Mouse (Mus musculus): Measurements from ENCODE around the gene Txnrd1. TPM values are rescaled to one million over a fixed set of nuclear protein-coding genes. Genes with fewer than 3 reads are reported as not detected.

The Txnrd1 gene
- 157 and 169 TPM in 2 replicates for polyA plus RNA-seq (2014; fragmentation: Nextera tagmentation; extraction: Ambion mirVana)

GRCm38 (mm10) chr10:82833926-82834325 is at the start of gene Txnrd1:
Gene Txnrd1, plus strand, starts transcription at chr10:82833951.
- H3K9me3 ChIP-seq (replicated peaks; ENCODE audit: control insufficient read depth, low read length) = no peaks in the 10 kb centered on the region
- H3K4me2 ChIP-seq (ENCODE audit: low read length) = no peak within 1 kb of the TSS
- H3K27me3 ChIP-seq (replicated peaks; ENCODE audit: control insufficient read depth, insufficient read depth, low read length) = no peaks in the 10 kb centered on the region
- no peak within 1 kb of the TSS for H3K27ac ChIP-seq (ENCODE audit: low read depth, low read length)
- H3K9ac ChIP-seq (ENCODE audit: low read length) = no peak within 1 kb of the TSS
- no peak for ATAC-seq
- H3K4me1 ChIP-seq (ENCODE audit: control insufficient read depth, insufficient read depth, low read length) = no peaks in the 10 kb centered on the region
- H3K36me3 ChIP-seq (ENCODE audit: control insufficient read depth, insufficient read depth, low read length) = no peaks in the 10 kb centered on the region
- WGBS = 52% methylated on average over 9 of the region's 9 CpGs
- no peak for DNase-seq (ENCODE audit: low spot score)
- no peak within 1 kb of the TSS for H3K4me3 ChIP-seq (ENCODE audit: low read depth, low read length)

GRCm38 (mm10) chr10:82789181-82789580 is 44.6 kb upstream of the Txnrd1 start:
- DNase-seq (ENCODE audit: low spot score) (no peak), ATAC-seq (no peak)
- Histone ChIP-seq H3K36me3 (ENCODE audit: control insufficient read depth, insufficient read depth, low read length) (no peaks in the 10 kb centered on the region), H3K9me3 (replicated peaks; ENCODE audit: control insufficient read depth, low read length) (no peaks in the 10 kb centered on the region), H3K4me1 (ENCODE audit: control insufficient read depth, insufficient read depth, low read length) (no peaks in the 10 kb centered on the region), H3K4me2 (ENCODE audit: low read length) (no peak overlapping the region), H3K4me3 (ENCODE audit: low read depth, low read length) (no peak overlapping the region), H3K27ac (ENCODE audit: low read depth, low read length) (no peak overlapping the region), H3K27me3 (replicated peaks; ENCODE audit: control insufficient read depth, insufficient read depth, low read length) (no peaks in the 10 kb centered on the region), H3K9ac (ENCODE audit: low read length) (no peak overlapping the region)

- Histone ChIP-seq H3K4me1 (ENCODE audit: control insufficient read depth, insufficient read depth, low read length) (no peaks in the 10 kb centered on the region), H3K9ac (ENCODE audit: low read length) (no peak overlapping the region), H3K27ac (ENCODE audit: low read depth, low read length) (no peak overlapping the region), H3K4me3 (ENCODE audit: low read depth, low read length) (no peak overlapping the region), H3K36me3 (ENCODE audit: control insufficient read depth, insufficient read depth, low read length) (no peaks in the 10 kb centered on the region), H3K4me2 (ENCODE audit: low read length) (no peak overlapping the region), H3K9me3 (replicated peaks; ENCODE audit: control insufficient read depth, low read length) (no peaks in the 10 kb centered on the region), H3K27me3 (replicated peaks; ENCODE audit: control insufficient read depth, insufficient read depth, low read length) (no peaks in the 10 kb centered on the region)
- no peak for DNase-seq (ENCODE audit: low spot score)
- 90% methylated on average over 5 of the region's 5 CpGs for WGBS
- ATAC-seq = no peak
Measured at GRCm38 (mm10) chr10:82790504-82790903, 43.2 kb upstream of the Txnrd1 start.

- H3K4me1 ChIP-seq (ENCODE audit: control insufficient read depth, insufficient read depth, low read length) = no peaks in the 10 kb centered on the region
Measured at GRCm38 (mm10) chr10:82791713-82792112, 42.0 kb upstream of the Txnrd1 start.

GRCm38 (mm10) chr10:82792311-82792710 is 41.4 kb upstream of the Txnrd1 start:
- H3K4me1 ChIP-seq (ENCODE audit: control insufficient read depth, insufficient read depth, low read length) = no peaks in the 10 kb centered on the region
- 71% methylated on average over 2 of the region's 2 CpGs for WGBS
- no peak for ATAC-seq
- no peak for DNase-seq (ENCODE audit: low spot score)
- H3K36me3 ChIP-seq (ENCODE audit: control insufficient read depth, insufficient read depth, low read length) = no peaks in the 10 kb centered on the region
- no peak overlapping the region for H3K9ac ChIP-seq (ENCODE audit: low read length)
- no peaks in the 10 kb centered on the region for H3K9me3 ChIP-seq (replicated peaks; ENCODE audit: control insufficient read depth, low read length)
- no peak overlapping the region for H3K27ac ChIP-seq (ENCODE audit: low read depth, low read length)
- H3K4me3 ChIP-seq (ENCODE audit: low read depth, low read length) = no peak overlapping the region
- no peak overlapping the region for H3K4me2 ChIP-seq (ENCODE audit: low read length)
- no peaks in the 10 kb centered on the region for H3K27me3 ChIP-seq (replicated peaks; ENCODE audit: control insufficient read depth, insufficient read depth, low read length)

More at GRCm38 (mm10) chr10:82791713-82792112, 42.0 kb upstream of the Txnrd1 start:
- Histone ChIP-seq H3K27me3 (replicated peaks; ENCODE audit: control insufficient read depth, insufficient read depth, low read length) (no peaks in the 10 kb centered on the region), H3K9me3 (replicated peaks; ENCODE audit: control insufficient read depth, low read length) (no peaks in the 10 kb centered on the region), H3K4me2 (ENCODE audit: low read length) (no peak overlapping the region), H3K36me3 (ENCODE audit: control insufficient read depth, insufficient read depth, low read length) (no peaks in the 10 kb centered on the region), H3K27ac (ENCODE audit: low read depth, low read length) (no peak overlapping the region), H3K9ac (ENCODE audit: low read length) (no peak overlapping the region), H3K4me3 (ENCODE audit: low read depth, low read length) (no peak overlapping the region)
- DNase-seq (ENCODE audit: low spot score) (no peak), ATAC-seq (no peak)
- WGBS = 94% methylated on average over 3 of the region's 3 CpGs

- Histone ChIP-seq H3K27me3 (replicated peaks; ENCODE audit: control insufficient read depth, insufficient read depth, low read length) (no peaks in the 10 kb centered on the region), H3K27ac (ENCODE audit: low read depth, low read length) (peak overlapping the region; percentile 57; the same call in 1 of the 2 replicates), H3K9me3 (replicated peaks; ENCODE audit: control insufficient read depth, low read length) (no peaks in the 10 kb centered on the region), H3K36me3 (ENCODE audit: control insufficient read depth, insufficient read depth, low read length) (no peaks in the 10 kb centered on the region), H3K4me3 (ENCODE audit: low read depth, low read length) (no peak overlapping the region), H3K4me2 (ENCODE audit: low read length) (peak overlapping the region; percentile 33), H3K9ac (ENCODE audit: low read length) (peak overlapping the region; percentile 22), H3K4me1 (ENCODE audit: control insufficient read depth, insufficient read depth, low read length) (no peaks in the 10 kb centered on the region)
- WGBS = 37% methylated on average over 15 of the region's 15 CpGs
- peak; percentile 90 for ATAC-seq
- DNase-seq (ENCODE audit: low spot score) = peak; percentile 81
Measured at GRCm38 (mm10) chr10:82795071-82795731, 38.5 kb upstream of the Txnrd1 start.

GRCm38 (mm10) chr10:82795767-82796166 is 38.0 kb upstream of the Txnrd1 start:
- DNase-seq (ENCODE audit: low spot score) = peak; percentile 3
- ATAC-seq = peak; percentile 44; the same call in 1 of the 2 replicates
- no peak overlapping the region for H3K4me3 ChIP-seq (ENCODE audit: low read depth, low read length)
- no peaks in the 10 kb centered on the region for H3K4me1 ChIP-seq (ENCODE audit: control insufficient read depth, insufficient read depth, low read length)
- H3K9ac ChIP-seq (ENCODE audit: low read length) = no peak overlapping the region
- H3K27ac ChIP-seq (ENCODE audit: low read depth, low read length) = no peak overlapping the region
- H3K4me2 ChIP-seq (ENCODE audit: low read length) = peak overlapping the region; percentile 33
- 48% methylated on average over 8 of the region's 8 CpGs for WGBS
- H3K9me3 ChIP-seq (replicated peaks; ENCODE audit: control insufficient read depth, low read length) = no peaks in the 10 kb centered on the region
- no peaks in the 10 kb centered on the region for H3K27me3 ChIP-seq (replicated peaks; ENCODE audit: control insufficient read depth, insufficient read depth, low read length)
- no peaks in the 10 kb centered on the region for H3K36me3 ChIP-seq (ENCODE audit: control insufficient read depth, insufficient read depth, low read length)

- Histone ChIP-seq H3K36me3 (ENCODE audit: control insufficient read depth, insufficient read depth, low read length) (no peaks in the 10 kb centered on the region), H3K27me3 (replicated peaks; ENCODE audit: control insufficient read depth, insufficient read depth, low read length) (no peaks in the 10 kb centered on the region), H3K9me3 (replicated peaks; ENCODE audit: control insufficient read depth, low read length) (no peaks in the 10 kb centered on the region), H3K4me1 (ENCODE audit: control insufficient read depth, insufficient read depth, low read length) (no peaks in the 10 kb centered on the region), H3K9ac (ENCODE audit: low read length) (peak overlapping the region; percentile 25; the same call in 1 of the 2 replicates), H3K4me3 (ENCODE audit: low read depth, low read length) (no peak overlapping the region), H3K27ac (ENCODE audit: low read depth, low read length) (0 out of 2 replicates have a peak overlapping the region, but pooled peaks have one; percentile 52), H3K4me2 (ENCODE audit: low read length) (no peak overlapping the region)
- 36% methylated on average over 12 of the region's 12 CpGs for WGBS
- ATAC-seq (no peak), DNase-seq (ENCODE audit: low spot score) (peak; percentile 36)
Measured at GRCm38 (mm10) chr10:82796471-82797118, 37.2 kb upstream of the Txnrd1 start.

GRCm38 (mm10) chr10:82797119-82797491 is 36.6 kb upstream of the Txnrd1 start:
- no peaks in the 10 kb centered on the region for H3K9me3 ChIP-seq (replicated peaks; ENCODE audit: control insufficient read depth, low read length)
- H3K9ac ChIP-seq (ENCODE audit: low read length) = no peak overlapping the region
- 0 out of 2 replicates have a peak overlapping the region, but pooled peaks have one; percentile 52 for H3K27ac ChIP-seq (ENCODE audit: low read depth, low read length)
- H3K4me1 ChIP-seq (ENCODE audit: control insufficient read depth, insufficient read depth, low read length) = no peaks in the 10 kb centered on the region
- DNase-seq (ENCODE audit: low spot score) = no peak
- H3K27me3 ChIP-seq (replicated peaks; ENCODE audit: control insufficient read depth, insufficient read depth, low read length) = no peaks in the 10 kb centered on the region
- H3K4me2 ChIP-seq (ENCODE audit: low read length) = no peak overlapping the region
- ATAC-seq = no peak
- H3K36me3 ChIP-seq (ENCODE audit: control insufficient read depth, insufficient read depth, low read length) = no peaks in the 10 kb centered on the region
- WGBS = 90% methylated on average over 4 of the region's 4 CpGs
- no peak overlapping the region for H3K4me3 ChIP-seq (ENCODE audit: low read depth, low read length)

Data from forebrain, embryonic 14.5 days (tissue).